Mouse (Mus musculus): ENCODE results near the gene Akap1.

Akap1 gene

DNA sequence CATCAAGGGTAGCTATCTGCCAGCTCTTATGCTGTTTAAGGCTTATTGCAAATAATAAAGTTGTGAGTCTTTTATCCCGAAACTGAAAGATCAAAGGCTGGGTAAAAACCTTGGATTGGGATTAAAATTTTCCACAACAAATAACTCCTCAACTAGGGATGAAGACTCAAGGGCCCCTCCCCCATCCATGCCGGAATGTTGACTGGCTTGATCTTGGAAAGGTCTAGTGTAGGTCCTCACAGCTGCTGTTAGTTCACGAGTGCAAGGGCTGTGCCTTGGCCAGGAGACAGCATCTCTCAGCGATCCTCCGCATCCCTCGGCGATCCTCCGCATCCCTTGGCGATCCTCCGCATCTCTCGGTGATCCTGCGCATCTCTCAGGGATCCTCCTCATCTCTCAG lies 13.6 kb upstream of the Akap1 start:
- no peak for DNase-seq (ENCODE audit: low read depth, low spot score)

- no peak for DNase-seq (ENCODE audit: low read depth, low spot score)
These were observed 9.3 kb upstream of the Akap1 start for GRCm38 (mm10) chr11:88873667-88874030.

- no peak for DNase-seq (ENCODE audit: low read depth, low spot score)
These were observed 8.8 kb upstream of the Akap1 start for GRCm38 (mm10) chr11:88873027-88873666.

DNA sequence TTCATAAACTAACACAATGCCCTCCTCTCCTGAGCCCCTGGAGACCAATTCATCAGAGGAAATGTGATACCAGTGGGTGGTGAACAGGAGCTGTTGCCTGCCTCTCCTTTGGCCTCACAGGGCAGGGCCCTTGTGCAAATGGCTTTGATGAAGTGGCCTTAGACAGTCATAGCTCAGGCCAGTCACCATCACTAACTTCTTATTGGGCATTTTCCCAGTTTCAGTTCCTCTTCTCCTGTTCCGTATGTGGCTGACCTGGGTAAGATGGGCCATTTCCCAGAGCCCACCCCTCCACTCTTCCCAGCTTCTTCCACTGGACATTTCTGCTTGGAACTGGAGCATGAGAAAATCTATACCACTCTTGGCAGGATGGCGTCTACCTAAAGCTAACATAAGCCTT lies 5.1 kb upstream of the Akap1 start:
- DNase-seq (ENCODE audit: low read depth, low spot score), result no peak

DNA sequence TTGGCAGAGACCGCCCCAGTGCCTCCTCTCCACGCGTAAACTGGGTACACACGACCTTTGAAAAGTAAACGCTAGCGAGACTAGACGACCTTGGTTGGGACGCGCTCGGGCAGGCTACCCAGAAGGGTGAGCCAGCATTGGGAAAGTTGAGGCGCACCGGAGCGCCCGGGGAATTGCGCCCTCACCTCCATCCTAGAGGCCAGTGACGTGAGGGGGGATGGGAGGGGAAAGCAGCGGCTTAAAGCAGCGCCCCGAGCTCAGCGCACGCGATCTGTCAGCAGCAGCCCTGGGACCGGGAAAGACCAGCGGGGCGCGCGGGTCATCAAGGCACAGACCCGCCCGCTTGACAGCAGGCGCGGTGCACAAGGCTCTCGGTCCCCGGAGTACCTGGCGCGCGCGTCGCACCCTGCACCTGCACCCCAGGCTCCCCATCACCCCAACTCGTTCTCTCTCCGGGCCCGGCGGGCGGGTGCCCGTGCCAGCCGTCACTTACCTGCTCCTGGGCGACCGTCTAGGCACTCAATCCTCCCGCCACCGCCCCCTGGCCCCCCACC lies 405 bp downstream of the Akap1 start:
- no peak for DNase-seq (ENCODE audit: low read depth, low spot score)

- DNase-seq (ENCODE audit: low read depth, low spot score), result no peak
These were observed 1.1 kb downstream of the Akap1 start for GRCm38 (mm10) chr11:88863071-88863903.

DNA sequence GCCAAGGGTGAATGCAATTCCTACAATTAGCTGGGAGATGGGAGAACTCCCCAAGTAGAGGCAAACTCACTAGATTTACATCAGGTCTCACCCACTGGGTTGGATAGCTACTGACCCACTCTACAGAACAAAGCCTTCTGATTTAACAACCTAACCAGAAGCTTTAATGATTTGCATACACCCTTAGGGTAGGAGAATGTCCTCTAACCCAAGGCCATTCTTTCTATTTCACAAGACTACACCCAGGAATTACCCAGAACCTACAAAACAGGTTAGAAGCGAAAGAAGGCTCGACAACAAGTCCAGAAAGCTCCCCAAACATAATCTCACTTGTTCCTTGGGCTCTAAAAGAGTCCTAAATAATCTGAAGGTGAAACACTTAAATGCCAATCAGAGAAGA lies 2.0 kb downstream of the Akap1 start:
- no peak for DNase-seq (ENCODE audit: low read depth, low spot score)

GRCm38 (mm10) chr11:88861060-88861459 lies 3.3 kb downstream of the Akap1 start:
- DNase-seq (ENCODE audit: low read depth, low spot score), result no peak

- no peak for DNase-seq (ENCODE audit: low read depth, low spot score)
These were observed 3.7 kb downstream of the Akap1 start for GRCm38 (mm10) chr11:88860641-88861040.

GRCm38 (mm10) chr11:88857311-88858005 lies 6.9 kb downstream of the Akap1 start:
- DNase-seq (ENCODE audit: low read depth, low spot score), result no peak

GRCm38 (mm10) chr11:88856383-88856782 lies 8.0 kb downstream of the Akap1 start:
- DNase-seq (ENCODE audit: low read depth, low spot score), result no peak

DNA sequence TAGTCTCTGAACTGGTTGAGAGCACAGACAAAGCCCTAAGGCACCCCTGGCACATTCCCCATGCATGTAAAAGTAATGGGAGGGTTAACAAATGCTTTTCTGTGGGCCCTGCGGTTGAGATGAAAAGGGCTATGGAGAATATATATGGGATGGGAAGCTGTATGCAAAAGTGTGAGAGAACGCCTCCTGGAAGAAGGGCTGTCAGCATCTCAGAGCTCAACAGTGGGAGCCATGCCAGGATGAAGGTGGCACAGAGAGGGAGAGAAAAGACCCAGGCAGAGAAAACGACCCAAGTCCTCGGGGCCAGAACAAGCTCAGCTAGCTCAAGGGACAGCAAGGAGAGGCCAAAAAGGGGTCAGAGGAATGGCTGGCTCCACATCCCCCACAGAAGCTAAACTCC lies 8.6 kb downstream of the Akap1 start:
- DNase-seq (ENCODE audit: low read depth, low spot score), result no peak

GRCm38 (mm10) chr11:88853588-88853987 lies 10.8 kb downstream of the Akap1 start:
- no peak for DNase-seq (ENCODE audit: low read depth, low spot score)

- DNase-seq (ENCODE audit: low read depth, low spot score), result no peak
These were observed 11.6 kb downstream of the Akap1 start for GRCm38 (mm10) chr11:88852806-88853205.

DNA sequence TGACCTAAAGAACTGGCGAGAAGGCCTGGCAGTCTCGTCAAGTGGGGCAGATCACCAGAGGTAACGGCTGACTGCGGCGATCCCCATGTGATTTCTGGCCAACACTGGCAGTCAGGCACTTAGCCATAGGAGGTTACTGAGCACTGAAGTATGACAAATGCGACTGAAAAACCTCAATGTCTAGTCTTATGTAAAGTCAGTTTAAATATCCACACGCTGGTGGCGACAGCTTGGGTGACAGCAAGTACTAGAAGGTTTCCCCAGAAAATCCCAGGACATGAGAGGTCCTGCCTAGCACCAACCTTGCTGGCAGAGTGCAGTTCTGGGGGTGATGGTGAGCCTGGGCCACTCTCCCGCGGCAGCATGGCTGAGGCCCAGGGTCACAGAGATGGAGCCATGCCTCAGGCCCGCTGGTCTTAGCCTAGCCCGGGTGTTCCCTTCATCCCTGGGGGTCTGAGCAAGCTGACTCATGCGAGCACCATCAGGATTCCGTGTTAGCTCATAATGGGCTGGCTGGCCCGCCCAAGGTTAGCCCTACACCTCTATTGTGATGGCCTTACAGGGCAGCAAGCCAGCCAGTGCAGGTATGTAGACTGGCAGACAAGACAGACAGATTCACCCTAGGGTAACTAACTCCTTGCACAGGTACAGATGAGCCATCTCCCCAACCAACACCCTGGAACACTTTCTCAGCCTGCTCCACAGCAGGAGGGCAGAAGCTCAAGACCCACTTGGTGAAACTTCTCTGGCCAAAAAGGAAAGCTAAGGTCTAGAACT lies 13.1 kb downstream of the Akap1 start:
- no peak for DNase-seq (ENCODE audit: low read depth, low spot score)

- DNase-seq (ENCODE audit: low read depth, low spot score), result no peak
These were observed 14.7 kb downstream of the Akap1 start for GRCm38 (mm10) chr11:88849732-88850131.

DNA sequence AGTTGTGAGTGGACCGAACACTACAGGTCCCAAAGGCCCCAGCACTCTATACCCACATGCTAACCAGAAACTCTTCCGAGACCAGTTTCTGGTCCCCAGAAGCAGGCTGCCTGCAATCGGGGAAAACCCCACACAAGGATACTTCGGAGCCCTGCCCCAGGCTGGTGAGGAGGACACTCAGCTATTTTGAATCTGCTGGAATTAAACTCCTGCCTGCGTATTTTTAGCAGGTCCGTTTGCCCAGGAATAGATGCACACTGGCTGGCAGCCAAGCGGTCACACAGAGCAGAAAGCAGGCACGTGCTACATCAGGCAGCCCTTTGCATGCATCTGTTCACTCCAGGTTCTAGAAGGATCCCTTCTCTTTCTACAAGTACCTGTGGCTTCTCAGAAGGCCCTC lies 15.1 kb downstream of the Akap1 start:
- no peak for DNase-seq (ENCODE audit: low read depth, low spot score)

- no peak for DNase-seq (ENCODE audit: low read depth, low spot score)
These were observed 15.8 kb downstream of the Akap1 start for GRCm38 (mm10) chr11:88848590-88848989.

DNA sequence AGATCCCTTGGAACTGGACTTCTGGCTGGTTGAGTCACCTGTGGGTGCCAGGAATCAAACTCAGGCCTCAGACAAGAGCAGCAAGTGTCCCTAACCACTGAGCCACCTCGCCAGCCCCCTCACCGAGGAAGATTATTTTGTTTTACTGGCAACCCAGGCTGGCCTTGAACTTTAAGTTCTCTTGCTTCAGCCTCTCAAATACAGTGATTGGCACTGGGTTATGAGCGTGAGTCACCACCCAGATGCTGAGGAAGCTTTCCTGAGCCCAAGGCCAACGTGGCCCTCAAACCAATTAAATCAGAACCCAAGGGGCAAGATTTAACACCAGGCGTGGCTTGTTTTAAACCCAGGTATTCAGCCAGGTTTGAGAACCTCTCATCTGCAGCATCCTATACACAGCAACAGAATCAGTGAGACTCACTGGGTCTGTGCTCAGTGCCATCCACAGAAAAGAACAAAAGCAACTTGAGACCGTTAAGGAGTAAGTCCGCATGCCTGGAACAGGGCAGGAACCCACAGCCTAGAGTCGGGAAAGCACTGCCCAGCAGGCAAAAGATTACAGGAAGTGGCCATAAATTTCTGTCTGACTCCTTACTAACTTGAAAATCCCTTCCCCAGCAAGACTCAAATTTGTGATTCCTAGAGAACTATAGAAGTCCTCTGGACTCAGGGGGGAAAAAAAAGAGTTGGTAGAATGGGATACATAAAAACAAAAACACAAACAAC lies 16.9 kb downstream of the Akap1 start:
- DNase-seq (ENCODE audit: low read depth, low spot score), result no peak

GRCm38 (mm10) chr11:88844384-88844783 lies 20.0 kb downstream of the Akap1 start:
- no peak for DNase-seq (ENCODE audit: low read depth, low spot score)

GRCm38 (mm10) chr11:88843305-88843704 lies 21.1 kb downstream of the Akap1 start:
- no peak for DNase-seq (ENCODE audit: low read depth, low spot score)

Data from brain, embryonic 18.5 days (tissue).